Mouse (Mus musculus) lung, adult 2 months (tissue): ENCODE measurements around the gene Dvl3. TPM values are rescaled to one million over a fixed set of nuclear protein-coding genes. Genes with fewer than 3 reads are reported as not detected.
"Not testable (repeated sequence)": the region's sequence is repeated elsewhere in the genome, so short reads cannot be mapped to it uniquely, and the experiment has no call there.

Source experiments
- DNase-seq: peaks from one replicate; pipeline ENCODE4 v3.0.0; 2022
- H3K4me1 ChIP-seq: fragments of 200-500 bp; 2 replicates; pipeline ENCODE4 v1.6.1; 2011; ENCODE audit warnings: low read length; ENCODE audit not compliant: control insufficient read depth, insufficient read depth
- H3K4me3 ChIP-seq: fragments of 200-500 bp; replicated peaks from 2 replicates; pipeline ENCODE3; 2011; ENCODE audit warnings: low read depth, mild to moderate bottlenecking, control low read depth, low read length; ENCODE audit errors: extremely low read depth
- CTCF ChIP-seq: fragments of 200-500 bp; IDR thresholded peaks from 2 replicates; pipeline ENCODE4 v1.5.1; 2011; ENCODE audit warnings: mild to moderate bottlenecking, low read length, control low read depth; ENCODE audit not compliant: insufficient read depth
- POLR2A ChIP-seq: fragments of 200-500 bp; IDR thresholded peaks from 2 replicates; pipeline ENCODE4 v1.6.1; 2011; ENCODE audit warnings: low read depth, mild to moderate bottlenecking, control low read depth, low read length, borderline replicate concordance; ENCODE audit errors: extremely low read depth
- WGBS: fragments of 180-500 bp; shearing (Covaris S2); methylation state at CpG from one replicate; pipeline ENCODE4 v1.1.7; 2018; 5-methylcytosine and 5-hydroxymethylcytosine counted together
- polyA plus RNA-seq: library from polyadenylated mRNA; depleted of rRNA; stranded (reverse); fragments of >200 nt; gene quantifications from 2 replicates; pipeline ENCODE4 v1.2.3, GENCODE M21; 2012; rRNA removed

Dvl3 gene
- polyA plus RNA-seq: 35.9 and 44.0 TPM in 2 replicates

DNA sequence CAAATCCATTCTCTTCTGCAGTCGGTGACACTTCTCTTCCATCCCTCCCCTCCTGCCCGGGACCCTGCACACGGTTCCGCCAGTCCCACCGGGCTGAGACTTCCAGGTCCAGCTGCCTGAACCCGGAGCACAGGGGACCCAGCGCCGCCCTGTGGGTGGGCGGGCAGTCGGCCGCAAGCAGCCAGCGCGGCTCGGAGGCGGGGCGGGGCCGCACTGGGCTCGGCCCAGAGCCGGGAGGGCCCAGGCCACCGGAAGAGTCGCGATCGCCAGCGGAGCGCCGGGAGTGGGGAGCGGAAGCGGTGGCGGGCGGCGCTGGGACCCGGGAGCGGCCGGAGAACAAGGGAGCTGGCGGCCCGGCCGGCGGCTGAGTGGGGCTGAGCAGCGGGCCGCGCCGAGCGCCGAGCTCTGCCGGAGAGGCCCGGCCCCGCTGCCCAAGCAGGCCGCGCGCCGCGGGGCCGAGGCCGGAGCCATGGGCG lies at the start of gene Dvl3:
Gene Dvl3, plus strand, starts transcription at position 257 of the 476 bp plus-strand sequence.
- Histone ChIP-seq H3K4me1 (peaks cover 6% of the 10 kb centered on the region), H3K4me3 (peak within 1 kb of the TSS; percentile 93)
- TF ChIP-seq POLR2A: peak; percentile 53
- TF ChIP-seq CTCF: no peak
- DNase-seq: peak; percentile 85
- WGBS: 1% methylated on average over 54 of the region's 55 CpGs

DNA sequence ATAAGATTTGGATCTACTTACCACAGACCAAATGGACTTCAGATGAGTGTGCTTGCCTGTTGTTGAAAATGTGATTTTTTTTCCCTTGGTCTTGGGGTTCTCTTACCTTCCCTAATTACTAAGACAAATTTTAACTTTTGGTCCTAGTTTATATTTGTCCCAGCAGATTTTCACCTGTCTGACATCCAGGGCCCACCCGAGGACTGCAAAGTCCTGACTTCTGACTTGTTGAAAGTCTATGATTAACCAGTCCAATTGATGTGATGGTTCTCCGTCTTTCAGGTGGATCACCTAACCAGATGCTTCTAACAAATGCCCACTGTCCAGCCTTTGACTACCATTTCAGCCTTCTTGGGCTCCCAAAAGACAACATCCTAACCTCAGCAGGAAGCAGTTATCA lies 45.8 kb upstream of the Dvl3 start:
- no peak overlapping the region for H3K4me3 ChIP-seq
- H3K4me1 ChIP-seq: no peaks in the 10 kb centered on the region
- WGBS: 87% methylated on average over 2 of the region's 2 CpGs
- no peak for DNase-seq
- no peak for TF ChIP-seq POLR2A
- no peak for TF ChIP-seq CTCF

DNA sequence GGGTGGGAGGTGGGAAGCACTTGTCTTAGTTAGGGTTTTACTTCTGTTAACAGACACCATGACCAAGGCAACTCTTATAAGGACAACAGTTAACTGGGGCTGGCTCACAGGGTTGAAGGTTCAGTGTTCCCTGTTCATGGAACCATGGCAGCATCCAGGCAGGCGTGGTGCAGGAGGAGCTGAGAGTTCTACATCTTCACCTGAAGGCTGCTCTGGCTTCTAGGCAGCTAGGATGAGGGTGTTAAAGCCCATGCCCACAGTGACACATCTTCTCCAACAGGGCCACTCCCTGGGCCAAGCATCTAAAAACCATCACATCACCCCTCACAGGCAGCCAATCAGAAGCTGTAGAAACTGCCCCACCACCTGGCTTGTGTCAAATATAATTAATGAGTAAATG lies 45.1 kb upstream of the Dvl3 start:
- no peak for DNase-seq
- no peak for TF ChIP-seq POLR2A
- TF ChIP-seq CTCF: no peak
- Histone ChIP-seq H3K4me1 (no peaks in the 10 kb centered on the region), H3K4me3 (no peak overlapping the region)
- 68% methylated on average over 1 of the region's 1 CpGs for WGBS

GRCm38 (mm10) chr16:20473748-20474147 lies 43.0 kb upstream of the Dvl3 start:
- no peak overlapping the region for H3K4me3 ChIP-seq
- no peak for DNase-seq
- no peaks in the 10 kb centered on the region for H3K4me1 ChIP-seq
- WGBS: 86% methylated on average over 1 of the region's 1 CpGs
- TF ChIP-seq POLR2A (no peak), CTCF (no peak)

DNA sequence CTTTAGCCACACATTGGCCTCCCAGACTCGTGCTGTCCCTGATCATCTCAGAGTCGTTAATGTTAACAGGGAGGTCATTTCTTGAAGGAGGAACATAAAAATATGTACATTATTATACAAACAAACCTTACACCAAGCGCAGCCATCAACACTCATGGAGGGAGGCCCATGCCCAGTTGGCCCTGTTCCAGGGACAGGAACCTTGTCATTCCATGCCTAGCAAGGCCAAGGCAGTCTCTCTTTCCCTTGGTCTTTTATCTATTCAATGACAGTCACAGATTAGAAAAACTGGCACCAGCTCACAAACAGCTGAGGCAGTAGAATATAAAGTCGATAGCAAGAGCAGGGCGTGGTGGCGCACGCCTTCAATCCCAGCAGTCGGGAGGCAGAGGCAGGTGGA lies 42.6 kb upstream of the Dvl3 start:
- 76% methylated on average over 8 of the region's 8 CpGs for WGBS
- DNase-seq: no peak
- TF ChIP-seq CTCF (no peak), POLR2A (no peak)
- Histone ChIP-seq H3K4me3 (no peak overlapping the region), H3K4me1 (no peaks in the 10 kb centered on the region)

GRCm38 (mm10) chr16:20474786-20475185 lies 42.0 kb upstream of the Dvl3 start:
- WGBS: 73% methylated on average over 6 of the region's 6 CpGs
- TF ChIP-seq CTCF: no peak
- TF ChIP-seq POLR2A: no peak

GRCm38 (mm10) chr16:20475335-20475734 lies 41.4 kb upstream of the Dvl3 start:
- DNase-seq: no peak
- Histone ChIP-seq H3K4me1 (no peaks in the 10 kb centered on the region), H3K4me3 (no peak overlapping the region)
- TF ChIP-seq CTCF: no peak
- TF ChIP-seq POLR2A: no peak
- 86% methylated on average over 1 of the region's 1 CpGs for WGBS

More at GRCm38 (mm10) chr16:20474786-20475185, 42.0 kb upstream of the Dvl3 start:
- Histone ChIP-seq H3K4me1 (no peaks in the 10 kb centered on the region), H3K4me3 (no peak overlapping the region)
- DNase-seq: no peak

DNA sequence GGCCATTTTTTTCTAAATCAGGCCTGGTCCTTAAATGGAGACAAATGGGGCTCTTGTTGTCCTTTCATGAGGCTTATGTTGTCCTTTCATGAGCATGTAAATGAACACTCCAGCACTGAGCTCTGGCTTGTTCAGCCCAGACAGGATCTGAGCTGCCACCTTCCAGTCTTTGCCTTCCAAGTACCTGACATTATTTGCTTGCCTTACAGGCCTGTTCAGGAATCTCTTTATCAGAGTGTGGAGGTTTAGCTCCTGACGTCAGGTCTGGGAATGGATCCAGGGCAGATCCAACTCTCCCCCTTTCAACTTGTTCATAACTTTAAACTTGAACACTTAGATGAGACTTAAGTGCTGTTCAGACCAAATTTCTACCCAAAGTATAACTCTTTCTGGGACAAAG lies 39.9 kb upstream of the Dvl3 start:
- no peak overlapping the region for H3K4me3 ChIP-seq
- no peaks in the 10 kb centered on the region for H3K4me1 ChIP-seq
- no peak for TF ChIP-seq CTCF
- TF ChIP-seq POLR2A: no peak
- WGBS: 48% methylated on average over 1 of the region's 1 CpGs
- peak; percentile 64 for DNase-seq

GRCm38 (mm10) chr16:20477270-20477669 lies 39.5 kb upstream of the Dvl3 start:
- no peak for DNase-seq
- Histone ChIP-seq H3K4me1 (no peaks in the 10 kb centered on the region), H3K4me3 (no peak overlapping the region)
- TF ChIP-seq POLR2A (no peak), CTCF (no peak)
- 39% methylated on average over 3 of the region's 3 CpGs for WGBS

DNA sequence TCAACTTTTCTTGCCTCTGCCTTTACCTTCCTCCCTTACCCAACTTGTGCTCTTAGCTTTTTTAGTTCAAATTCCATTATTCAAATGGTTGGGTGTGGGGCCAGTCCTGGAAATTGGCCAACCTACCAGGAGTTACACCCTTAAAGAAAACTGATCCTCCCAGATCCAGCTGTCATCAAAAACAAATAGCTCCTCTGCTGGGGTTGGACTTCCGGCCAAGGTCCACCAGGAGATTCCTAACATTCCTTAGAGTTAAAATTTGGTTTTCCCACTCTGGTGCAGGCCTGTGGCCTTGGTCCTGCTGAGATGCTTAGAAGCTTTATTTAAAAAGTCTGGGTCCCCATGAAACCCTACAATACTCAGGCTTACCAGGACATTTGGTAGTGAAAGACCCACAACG lies 38.3 kb upstream of the Dvl3 start:
- WGBS: 57% methylated on average over 2 of the region's 2 CpGs
- Histone ChIP-seq H3K4me1 (no peaks in the 10 kb centered on the region), H3K4me3 (no peak overlapping the region)
- DNase-seq: no peak
- TF ChIP-seq POLR2A: no peak
- TF ChIP-seq CTCF: no peak

- H3K4me1 ChIP-seq, DNase-seq: not testable (repeated sequence)
- 86% methylated on average over 12 of the region's 12 CpGs for WGBS
These were observed 37.6 kb upstream of the Dvl3 start for GRCm38 (mm10) chr16:20479026-20479760.

More at GRCm38 (mm10) chr16:20479026-20479760, 37.6 kb upstream of the Dvl3 start:
- not testable (repeated sequence) for H3K4me3 ChIP-seq
